8 mouse cellular contexts compared by ENCODE assay signal in the genomic region with DNA sequence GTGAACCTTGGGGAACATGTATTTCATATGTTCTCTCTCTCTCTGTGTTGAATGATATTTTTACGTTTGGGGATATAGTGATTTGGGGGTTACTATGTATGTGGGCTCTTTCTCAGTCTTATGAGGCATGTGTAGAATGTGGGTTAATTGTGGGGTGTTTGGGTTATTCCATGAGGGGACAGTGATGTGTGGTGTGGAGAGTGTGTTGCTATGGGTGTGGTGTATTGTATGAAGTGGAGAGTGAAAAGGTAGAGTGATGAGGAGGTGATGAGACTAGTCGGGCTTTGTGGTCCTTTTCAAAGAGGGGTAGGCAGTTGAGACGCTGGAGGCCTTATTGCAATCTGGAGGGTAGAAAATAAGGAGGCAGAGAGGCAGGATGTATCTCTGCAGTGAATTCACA. TPM values are rescaled to one million over a fixed set of nuclear protein-coding genes. Genes with fewer than 3 reads are reported as not detected.
DNase-seq lines count a peak whose midpoint lies in the region; ATAC-seq and TF ChIP-seq lines count a peak whose summit lies in the region.

No protein-coding gene starts in this region.

- H3K27ac ChIP-seq in heart, embryonic 12.5 days (ENCODE audit: poor library complexity, severe bottlenecking): peak overlapping the region; percentile 96
- H3K27ac ChIP-seq in ES-E14 (ENCODE audit: insufficient read depth, low read depth, low read length, poor library complexity, severe bottlenecking): peak overlapping the region; percentile 90; the same call in 1 of the 2 replicates
- H3K27ac ChIP-seq in forebrain, embryonic 13.5 days: peak overlapping the region; percentile 95
- peak overlapping the region; percentile 98 for H3K27ac ChIP-seq in liver, embryonic 15.5 days (replicated peaks)

- H3K36me3 ChIP-seq in heart, embryonic 12.5 days: no peaks in the 10 kb centered on the region
- no peaks in the 10 kb centered on the region for H3K36me3 ChIP-seq in ES-E14 (ENCODE audit: control insufficient read depth, insufficient read depth, low read length, poor library complexity, severe bottlenecking)
- H3K36me3 ChIP-seq in forebrain, embryonic 13.5 days (ENCODE audit: poor library complexity, severe bottlenecking): no peaks in the 10 kb centered on the region
- H3K36me3 ChIP-seq in liver, embryonic 15.5 days (replicated peaks): no peaks in the 10 kb centered on the region

- peak overlapping the region; percentile 81 for H3K4me2 ChIP-seq in heart, embryonic 12.5 days
- peak overlapping the region; percentile 75 for H3K4me2 ChIP-seq in forebrain, embryonic 13.5 days
- H3K4me2 ChIP-seq in liver, embryonic 15.5 days: peak overlapping the region; percentile 74

- intact Hi-C loops in heart, postnatal 25 days (cut with DNase I): no loop called here

- no peaks in the 10 kb centered on the region for H3K27me3 ChIP-seq in heart, embryonic 12.5 days (replicated peaks)
- no peaks in the 10 kb centered on the region for H3K27me3 ChIP-seq in forebrain, embryonic 13.5 days
- no peaks in the 10 kb centered on the region for H3K27me3 ChIP-seq in liver, embryonic 15.5 days

- DNase-seq in heart, postnatal 25 days (ENCODE audit: low spot score): no peak
- DNase-seq in ES-E14 (ENCODE audit: low read depth, low spot score): no peak
- DNase-seq in frontal cortex, postnatal 14 days (ENCODE audit: low spot score in 2 of 2): no peak
- DNase-seq in urinary bladder, adult 2 months (ENCODE audit: low spot score): no peak
- no peak for DNase-seq in spleen, postnatal 4 days (ENCODE audit: low spot score in 2 of 2)

- no peak for ATAC-seq in heart, embryonic 12.5 days (ENCODE audit: insufficient number of reproducible peaks, low FRiP score)
- peak; percentile 2; the same call in 1 of the 2 replicates for ATAC-seq in forebrain, embryonic 13.5 days
- ATAC-seq in liver, embryonic 15.5 days (ENCODE audit: insufficient read depth): no peak

- H3K9me3 ChIP-seq in heart, embryonic 12.5 days (replicated peaks): no peaks in the 10 kb centered on the region
- no peaks in the 10 kb centered on the region for H3K9me3 ChIP-seq in ES-E14 (ENCODE audit: control insufficient read depth, insufficient read depth, low read depth, low read length)
- no peaks in the 10 kb centered on the region for H3K9me3 ChIP-seq in forebrain, embryonic 13.5 days (replicated peaks)
- H3K9me3 ChIP-seq in liver, embryonic 15.5 days (replicated peaks): no peaks in the 10 kb centered on the region

- peaks cover 4% of the 10 kb centered on the region; the same call in 1 of the 2 replicates for H3K4me1 ChIP-seq in heart, embryonic 12.5 days (replicated peaks)
- H3K4me1 ChIP-seq in ES-E14 (ENCODE audit: control insufficient read depth in 2 of 2, insufficient read depth in 2 of 2, low read length in 2 of 2, poor library complexity in 1 of 2): peaks cover 0 to 6% of the 10 kb centered on the region in 2 experiments; a peak in 2 of 4 replicates
- peaks cover 12% of the 10 kb centered on the region for H3K4me1 ChIP-seq in forebrain, embryonic 13.5 days
- H3K4me1 ChIP-seq in liver, embryonic 15.5 days (replicated peaks): peaks cover 32% of the 10 kb centered on the region

- WGBS in heart, embryonic 12.5 days: 0% methylated on average over 3 of the region's 3 CpGs
- whole genome bisulfite sequencing in forebrain, embryonic 13.5 days: 0% methylated on average over 3 of the region's 3 CpGs
- WGBS in liver, embryonic 15.5 days (ENCODE audit: insufficient replicate concordance): 2% methylated on average over 3 of the region's 3 CpGs

- peak overlapping the region; percentile 85 for H3K4me3 ChIP-seq in heart, embryonic 12.5 days
- H3K4me3 ChIP-seq in ES-E14 (ENCODE audit: insufficient read depth in 1 of 2, low read depth in 1 of 2, low read length in 2 of 2, poor library complexity in 1 of 2, severe bottlenecking in 1 of 2): peak overlapping the region; percentile 97 to 99
- peak overlapping the region; percentile 88 for H3K4me3 ChIP-seq in forebrain, embryonic 13.5 days
- peak overlapping the region; percentile 92 for H3K4me3 ChIP-seq in liver, embryonic 15.5 days (replicated peaks)

- in situ Hi-C loops in ES-E14 (cut with MboI; ENCODE audit: low sequenced_read_pairs in 2 of 2, unreplicated experiment in 2 of 2): no loop called here

- peak overlapping the region; percentile 86 for H3K9ac ChIP-seq in heart, embryonic 12.5 days
- peak overlapping the region; percentile 94 for H3K9ac ChIP-seq in ES-E14 (ENCODE audit: insufficient read depth, low read depth, low read length, poor library complexity, severe bottlenecking)
- peak overlapping the region; percentile 87 for H3K9ac ChIP-seq in forebrain, embryonic 13.5 days
- peak overlapping the region; percentile 91 for H3K9ac ChIP-seq in liver, embryonic 15.5 days

TF ChIP-seq in ES-E14, 5 proteins besides CTCF, POLR2A, EP300 and RAD21:
- no peak for TF ChIP-seq CHD2 (IDR thresholded peaks at IDR 0.05; ENCODE audit: low read depth, low read length)
- no peak for TF ChIP-seq ZNF384 (IDR thresholded peaks at IDR 0.05; ENCODE audit: low read depth, low read length)
- TF ChIP-seq MAFK (IDR thresholded peaks at IDR 0.05; ENCODE audit: insufficient read depth, low read depth, low read length): no peak
- no peak for TF ChIP-seq ZC3H11A (IDR thresholded peaks at IDR 0.05; ENCODE audit: borderline replicate concordance, low read depth, low read length)

RNA-seq across cellular contexts. Expression of gene Faf1, which starts 0.8 kb away (rescaled TPM):
- polyA plus RNA-seq in heart, embryonic 12.5 days (2016; fragmentation: Nextera tagmentation; extraction: Ambion mirVana): 29.2 and 31.5 TPM in 2 replicates
- total RNA-seq in heart, postnatal 25 days (2021): 10 to 100 TPM; 38.8 to 40.3 TPM
- total RNA-seq in ES-E14 (2012; rRNA removed): 45.3 and 52.3 TPM in 2 replicates
- polyA plus RNA-seq in forebrain, embryonic 13.5 days (2015; fragmentation: Nextera tagmentation; extraction: Ambion mirVana): 28.0 and 30.4 TPM in 2 replicates
- 13.9 and 14.5 TPM in 2 replicates for polyA plus RNA-seq in liver, embryonic 15.5 days (2015; fragmentation: Nextera tagmentation; extraction: Ambion mirVana)
- polyA plus RNA-seq in urinary bladder, adult 2 months (2012; rRNA removed): 16.9 and 17.7 TPM in 2 replicates

RNA-seq across cellular contexts. Expression of gene Cdkn2c, which starts 10.2 kb away (rescaled TPM):
- polyA plus RNA-seq in heart, embryonic 12.5 days (2016; fragmentation: Nextera tagmentation; extraction: Ambion mirVana): 11.6 and 13.2 TPM in 2 replicates
- total RNA-seq in heart, postnatal 25 days (2021): 10 to 100 TPM; 15.5 to 16.2 TPM
- total RNA-seq in ES-E14 (2012; rRNA removed): 0.74 and 1.3 TPM in 2 replicates
- 9.9 and 13.5 TPM in 2 replicates for polyA plus RNA-seq in forebrain, embryonic 13.5 days (2015; fragmentation: Nextera tagmentation; extraction: Ambion mirVana)
- 14.9 and 15.3 TPM in 2 replicates for polyA plus RNA-seq in liver, embryonic 15.5 days (2015; fragmentation: Nextera tagmentation; extraction: Ambion mirVana)
- polyA plus RNA-seq in urinary bladder, adult 2 months (2012; rRNA removed): 16.1 and 16.4 TPM in 2 replicates
